Mouse (Mus musculus): ENCODE measurements at regions not wholly inside any gene's neighbourhood (a gene's known extent, or its start where the extent isn't known, plus 50 kb on each side); places are given as distances from the start of the nearest gene placed in this dataset.

GRCm38 (mm10) chr12:35667218-35667617 lies 132.4 kb upstream of the Ahr start:
- TF ChIP-seq MXI1 (IDR thresholded peaks at IDR 0.05; ENCODE audit: low read depth, low read length): no peak
- TF ChIP-seq POLR2A (IDR thresholded peaks at IDR 0.05; ENCODE audit: low read depth, low read length): no peak
- no peak for TF ChIP-seq CTCF (conservative IDR thresholded peaks at IDR 0.05 in 1 of 2, IDR thresholded peaks at IDR 0.05 in 1 of 2; ENCODE audit: low read depth in 2 of 2, low read length in 2 of 2)
- TF ChIP-seq ETS1 (conservative IDR thresholded peaks at IDR 0.05; ENCODE audit: low read depth, low read length): no peak
- no peak for TF ChIP-seq EP300 (IDR thresholded peaks at IDR 0.05; ENCODE audit: low read length)
- TF ChIP-seq NRF1 (IDR thresholded peaks at IDR 0.05; ENCODE audit: low read depth, low read length): no peak
- no peak for TF ChIP-seq CHD2 (IDR thresholded peaks at IDR 0.05; ENCODE audit: low read length)
- no peak for TF ChIP-seq USF2 (conservative IDR thresholded peaks at IDR 0.05; ENCODE audit: low read depth, low read length)
- no peak for TF ChIP-seq SIN3A (IDR thresholded peaks at IDR 0.05; ENCODE audit: low read length)
- no peak for TF ChIP-seq HCFC1 (IDR thresholded peaks at IDR 0.05; ENCODE audit: low read depth, low read length)
- TF ChIP-seq JUN (IDR thresholded peaks at IDR 0.05; ENCODE audit: insufficient read depth, low read depth, low read length): no peak

Data from CH12.LX (cell line).